Mouse (Mus musculus) splenic B cell, adult 2 months (primary cell): ENCODE measurements around the gene Lima1.
A peak's percentile ranks its signal among the peaks of the same experiment; 100 is the strongest.
"Not testable (repeated sequence)": the region's sequence is repeated elsewhere in the genome, so short reads cannot be mapped to it uniquely, and the experiment has no call there.

ENCODE experiments used
- DNase-seq: peaks from one replicate; pipeline ENCODE4 v3.0.0-alpha.2; 2011; ENCODE audit warnings: low read depth, low spot score
- H3K27me3 ChIP-seq: 2 replicates; pipeline ENCODE4 v1.6.1; 2012; ENCODE audit warnings: mild to moderate bottlenecking, low read length, moderate library complexity, mixed read lengths; ENCODE audit not compliant: control insufficient read depth, poor library complexity, insufficient read depth, severe bottlenecking
- H3K36me3 ChIP-seq: 2 replicates; pipeline ENCODE4 v1.6.1; 2012; ENCODE audit warnings: mild to moderate bottlenecking, low read length, moderate library complexity, mixed read lengths; ENCODE audit not compliant: control insufficient read depth, poor library complexity, insufficient read depth, severe bottlenecking

Gene Lima1

DNA sequence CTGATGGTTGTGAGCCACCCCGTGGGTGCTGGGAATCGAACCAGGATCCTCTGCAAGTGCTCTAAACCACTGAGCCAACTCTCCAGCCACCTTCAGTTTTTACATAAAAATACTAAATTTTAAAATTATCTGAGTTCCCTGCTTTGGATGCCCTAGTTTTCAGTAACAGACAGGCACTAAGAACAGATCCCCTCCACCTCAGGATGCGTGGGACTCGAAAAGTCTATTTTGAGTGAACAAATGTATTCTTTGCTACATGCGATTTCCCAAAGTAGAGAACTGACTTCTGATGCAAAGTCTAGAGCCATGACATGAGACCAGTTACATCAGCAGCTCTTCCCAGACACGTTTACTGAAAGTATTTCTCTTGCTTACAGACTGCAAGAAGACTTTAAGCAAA is 84.8 kb downstream of the Lima1 start:
- Histone ChIP-seq H3K27me3 (no peaks in the 10 kb centered on the region), H3K36me3 (no peaks in the 10 kb centered on the region)
- DNase-seq = no peak

DNA sequence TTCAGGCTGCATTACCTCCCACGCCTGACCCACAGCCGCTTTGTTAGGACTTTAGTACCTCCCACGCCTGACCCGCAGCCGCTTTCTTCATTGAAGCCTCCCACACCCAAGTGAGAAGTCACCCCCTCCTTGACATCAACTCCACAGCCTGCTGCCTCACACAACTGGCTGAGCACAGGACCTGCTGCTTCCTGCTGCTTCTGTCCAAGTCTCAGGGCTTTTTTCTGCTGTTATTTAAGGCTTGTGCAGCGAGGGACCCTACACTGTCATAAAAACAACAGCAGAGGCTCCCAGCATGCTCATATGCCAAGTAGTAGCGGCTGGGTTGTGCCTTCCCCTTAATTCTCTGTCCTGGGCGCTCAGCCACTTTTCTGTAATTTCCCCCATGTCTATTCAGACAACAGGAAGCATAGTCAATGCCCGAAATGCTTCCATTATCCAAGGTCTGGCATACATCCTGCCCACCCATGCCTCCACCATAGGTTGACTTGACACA is 87.6 kb downstream of the Lima1 start:
- peak; percentile 31 for DNase-seq
- no peaks in the 10 kb centered on the region for H3K36me3 ChIP-seq

DNA sequence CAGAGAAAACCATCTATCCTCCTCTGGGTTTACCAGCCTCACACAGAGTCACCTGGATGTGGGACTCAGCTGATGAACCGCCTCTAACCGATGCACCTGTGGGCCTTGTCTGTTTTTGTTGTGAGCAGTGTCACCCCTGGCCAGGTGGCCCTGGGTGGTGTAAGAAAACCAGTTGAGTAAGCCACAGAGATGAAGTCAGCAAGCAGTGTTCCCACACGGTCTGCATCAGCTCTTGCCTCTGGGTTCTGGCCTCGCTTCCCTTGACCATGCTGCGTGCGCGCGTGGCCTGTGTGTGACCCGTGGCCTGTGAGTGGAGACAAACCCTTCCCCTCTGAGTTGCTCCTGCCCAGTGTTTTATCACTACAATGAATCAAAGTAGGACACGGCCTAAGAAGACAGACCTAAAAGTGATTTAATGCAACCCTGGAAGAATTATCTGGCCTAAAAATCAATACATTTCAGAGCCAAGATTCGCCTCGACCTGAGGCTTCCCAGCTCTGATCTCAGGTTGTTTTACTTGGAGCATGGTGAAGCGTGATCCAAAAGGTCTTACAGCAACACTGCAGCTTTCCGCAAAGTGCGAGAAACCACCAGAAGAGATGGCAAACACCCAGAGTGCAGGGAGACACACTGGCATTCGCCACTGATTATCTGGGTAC is 96.5 kb downstream of the Lima1 start:
- Histone ChIP-seq H3K36me3 (no peaks in the 10 kb centered on the region), H3K27me3 (no peaks in the 10 kb centered on the region)
- DNase-seq = no peak

More for the DNA sequence above, 87.6 kb downstream of the Lima1 start:
- H3K27me3 ChIP-seq = no peaks in the 10 kb centered on the region

DNA sequence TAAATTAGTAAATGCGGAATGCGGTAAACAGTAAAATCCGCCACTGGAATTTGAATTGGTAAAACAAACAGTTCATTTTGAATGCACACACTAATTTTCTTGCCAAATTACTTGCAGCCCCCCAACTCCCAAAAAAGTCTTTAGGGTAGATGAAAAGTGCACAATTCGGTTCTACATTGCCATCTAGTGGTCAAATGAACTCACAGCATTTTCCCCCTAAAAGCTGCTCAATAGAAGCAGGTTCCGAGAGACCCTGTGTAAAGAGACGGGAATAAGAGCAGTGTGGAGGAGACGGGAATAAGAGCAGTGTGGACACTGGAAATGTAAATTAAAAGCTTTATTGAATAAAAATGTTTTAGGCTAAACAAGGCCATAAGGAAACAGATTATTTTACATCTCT is 97.1 kb downstream of the Lima1 start:
- H3K36me3 ChIP-seq = no peaks in the 10 kb centered on the region
- H3K27me3 ChIP-seq = no peaks in the 10 kb centered on the region
- DNase-seq = peak; percentile 74

DNA sequence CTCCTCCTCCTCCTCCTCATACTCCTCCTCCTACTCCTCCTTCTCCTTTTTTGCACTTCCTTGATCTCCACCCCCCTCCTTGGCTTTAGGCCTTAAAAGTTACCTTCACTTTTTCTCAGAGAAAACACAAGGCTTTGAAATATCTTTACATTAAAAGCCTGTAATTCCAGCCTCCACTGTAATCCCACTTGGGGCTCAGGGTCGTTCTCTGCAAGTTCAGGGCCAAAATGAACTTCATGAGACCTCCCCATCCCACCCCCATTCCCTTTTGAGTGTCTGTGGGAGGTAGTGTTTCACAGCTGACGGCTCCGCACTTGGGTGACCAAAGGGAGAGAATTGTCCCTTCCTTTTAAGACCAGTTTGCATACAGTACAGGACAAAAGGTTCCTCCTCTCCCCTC is 102.3 kb downstream of the Lima1 start:
- peaks cover 2% of the 10 kb centered on the region; the same call in 1 of the 2 replicates for H3K36me3 ChIP-seq
- no peaks in the 10 kb centered on the region for H3K27me3 ChIP-seq
- peak; percentile 8 for DNase-seq

DNA sequence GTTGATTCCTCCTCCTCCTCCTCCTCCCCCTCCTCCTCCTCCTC is 102.6 kb downstream of the Lima1 start, which contains the start of gene Cers5:
Gene Cers5 (minus strand): TSS at position 5 of the 44 bp plus-strand sequence.
- not testable (repeated sequence) for DNase-seq, H3K36me3 ChIP-seq

DNA sequence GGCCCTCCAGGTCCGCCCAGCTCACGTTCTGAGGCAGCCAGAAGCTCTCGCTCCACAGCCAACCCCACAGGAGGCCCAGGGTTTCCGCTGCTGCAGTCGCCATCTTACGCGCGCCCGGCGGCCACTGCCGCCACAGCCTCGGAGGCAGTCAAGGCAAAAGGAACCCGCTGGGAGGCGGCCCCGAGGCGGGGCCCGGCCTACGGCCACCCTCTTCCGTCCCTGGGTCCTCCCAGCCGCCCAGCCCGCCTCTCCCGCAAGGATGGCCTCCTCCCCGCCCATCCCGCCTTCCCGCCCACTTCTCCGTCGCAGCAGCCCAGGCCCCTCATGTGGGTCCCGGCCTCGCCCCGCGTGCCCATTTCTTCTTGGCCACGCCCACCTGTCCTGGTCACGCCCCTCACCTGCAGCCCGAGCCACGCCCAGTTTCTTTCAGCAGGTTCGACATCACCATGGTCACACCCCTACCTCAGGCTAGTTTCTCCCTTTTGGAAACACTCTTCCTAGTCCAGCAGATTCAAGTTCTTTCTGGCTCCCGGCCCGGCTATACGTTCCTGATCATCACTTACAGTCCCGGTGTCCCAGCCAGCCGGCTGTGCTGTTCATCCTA is 102.9 kb downstream of the Lima1 start:
- Histone ChIP-seq H3K36me3 (peaks cover 2% of the 10 kb centered on the region; the same call in 1 of the 2 replicates), H3K27me3 (no peaks in the 10 kb centered on the region)
- peak; percentile 89 for DNase-seq

More for the DNA sequence above, 102.6 kb downstream of the Lima1 start, which contains the start of gene Cers5:
- H3K27me3 ChIP-seq = not testable (repeated sequence)

DNA sequence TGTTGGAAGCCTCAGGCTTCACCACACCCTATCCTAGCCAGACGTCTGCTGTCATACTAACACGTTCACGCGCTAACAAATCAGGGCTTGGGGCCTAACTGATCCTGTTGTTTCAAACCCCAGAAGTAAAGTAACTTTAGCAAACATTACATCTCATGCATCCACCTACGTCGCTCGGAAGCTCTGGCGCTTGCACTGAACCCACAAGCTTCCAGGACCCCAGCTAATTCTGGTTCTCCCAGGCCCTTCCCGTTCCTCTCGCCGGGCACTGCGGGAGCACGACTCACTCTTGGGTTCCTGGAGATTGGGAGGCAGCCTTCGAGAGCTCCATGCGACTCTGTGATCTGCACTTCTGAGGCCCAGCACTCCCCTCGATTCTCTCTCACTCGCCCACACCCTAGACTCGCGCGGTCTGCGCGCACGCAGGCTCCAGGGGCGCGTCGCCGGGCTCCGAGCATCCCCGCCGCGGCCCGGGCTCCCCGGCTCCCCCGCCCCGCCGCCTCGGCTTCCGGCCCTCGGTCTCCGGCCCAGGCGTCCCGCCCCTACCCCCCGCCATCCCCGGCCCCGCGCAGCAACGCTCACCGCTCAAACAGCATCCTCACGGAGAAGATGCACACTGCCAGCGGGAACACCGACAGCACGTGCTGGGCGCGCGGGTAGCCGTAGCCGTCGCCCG is 103.5 kb downstream of the Lima1 start:
- Histone ChIP-seq H3K36me3 (peaks cover 2% of the 10 kb centered on the region; the same call in 1 of the 2 replicates), H3K27me3 (no peaks in the 10 kb centered on the region)
- DNase-seq = peak; percentile 31

DNA sequence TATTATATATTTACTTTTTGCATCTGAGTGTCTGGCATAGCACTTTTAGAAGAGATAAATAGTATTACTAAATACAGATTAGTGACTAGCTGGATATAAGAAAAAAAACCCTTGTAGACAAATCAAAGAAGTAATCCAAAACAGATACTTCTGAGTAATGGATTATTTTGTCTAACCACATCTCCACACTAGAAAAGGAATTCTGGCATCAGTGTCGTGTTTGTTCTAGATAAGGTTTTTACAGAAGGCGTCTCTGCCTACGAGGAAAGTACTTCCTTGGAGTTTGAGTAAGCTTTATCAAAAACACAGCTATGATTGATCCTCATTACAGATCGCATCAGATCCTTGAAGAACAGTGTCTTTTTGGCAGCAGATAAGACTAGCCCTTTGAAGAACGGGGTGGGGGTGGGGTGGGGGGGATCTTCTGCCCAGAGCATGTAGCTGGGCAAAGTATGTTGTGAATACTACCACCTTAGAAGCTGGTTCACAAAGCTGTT is 104.2 kb downstream of the Lima1 start:
- no peaks in the 10 kb centered on the region for H3K27me3 ChIP-seq
- DNase-seq = no peak
- H3K36me3 ChIP-seq = peaks cover 2% of the 10 kb centered on the region; the same call in 1 of the 2 replicates

DNA sequence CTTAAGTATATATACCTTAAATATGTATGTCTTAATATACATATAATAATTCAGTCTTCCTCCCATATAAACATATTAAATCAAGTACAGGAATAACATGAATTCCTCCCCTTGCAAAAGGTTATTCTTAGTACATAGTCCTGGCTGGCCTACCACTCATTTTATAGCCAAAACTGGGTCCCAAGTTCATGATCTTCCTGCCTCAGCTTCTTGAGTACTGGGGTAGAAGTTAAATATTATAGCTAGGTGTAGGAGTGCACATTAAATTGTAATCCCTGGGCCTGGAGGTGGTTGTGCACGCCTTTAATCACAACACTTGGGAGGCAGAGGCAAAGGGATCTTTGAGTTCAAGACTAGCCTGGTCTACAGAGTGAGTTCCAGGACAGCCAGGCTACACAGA is 106.5 kb downstream of the Lima1 start:
- H3K27me3 ChIP-seq = no peaks in the 10 kb centered on the region
- DNase-seq = no peak
- H3K36me3 ChIP-seq = peaks cover 3% of the 10 kb centered on the region; the same call in 1 of the 2 replicates

DNA sequence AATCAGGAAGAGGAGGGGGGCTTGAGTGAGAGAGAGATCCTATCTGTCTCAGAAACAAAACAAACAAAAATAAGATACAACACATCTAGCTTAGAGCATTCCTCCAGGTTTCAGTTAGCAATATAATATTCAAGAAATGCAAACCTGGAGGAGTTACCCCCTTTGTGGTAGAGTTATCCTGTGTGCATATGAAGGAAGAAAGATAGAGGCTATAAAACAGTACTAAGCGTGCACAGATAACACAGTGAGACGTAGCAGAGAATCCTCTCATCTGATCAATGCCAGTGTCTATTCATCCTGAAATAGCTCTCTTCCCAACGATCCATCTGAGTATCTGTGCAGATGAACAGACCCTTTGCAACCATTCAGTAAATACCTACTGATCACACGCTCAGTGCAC is 107.8 kb downstream of the Lima1 start:
- no peak for DNase-seq
- peaks cover 3% of the 10 kb centered on the region; the same call in 1 of the 2 replicates for H3K36me3 ChIP-seq
- no peaks in the 10 kb centered on the region for H3K27me3 ChIP-seq

DNA sequence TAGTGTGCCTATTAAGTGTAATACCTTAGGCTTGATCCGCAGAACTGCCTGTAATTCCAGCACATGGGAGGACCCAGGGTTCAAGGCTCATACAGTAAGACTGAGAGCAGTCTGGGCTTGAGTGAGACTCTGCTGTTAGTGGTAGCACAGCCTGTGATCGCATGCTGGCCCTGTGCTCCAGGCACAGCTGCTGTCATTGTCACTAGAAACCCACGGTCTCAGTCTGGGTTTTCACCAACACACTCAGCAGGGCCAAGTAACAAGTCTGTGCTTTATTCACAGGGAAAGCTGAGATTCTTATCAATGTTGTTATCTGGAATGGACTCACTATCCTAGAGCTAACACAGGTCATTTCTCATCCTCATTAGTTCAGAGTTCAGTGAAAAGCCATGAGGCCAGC is 121.1 kb downstream of the Lima1 start:
- no peaks in the 10 kb centered on the region for H3K27me3 ChIP-seq
- DNase-seq = no peak
- H3K36me3 ChIP-seq = no peaks in the 10 kb centered on the region

DNA sequence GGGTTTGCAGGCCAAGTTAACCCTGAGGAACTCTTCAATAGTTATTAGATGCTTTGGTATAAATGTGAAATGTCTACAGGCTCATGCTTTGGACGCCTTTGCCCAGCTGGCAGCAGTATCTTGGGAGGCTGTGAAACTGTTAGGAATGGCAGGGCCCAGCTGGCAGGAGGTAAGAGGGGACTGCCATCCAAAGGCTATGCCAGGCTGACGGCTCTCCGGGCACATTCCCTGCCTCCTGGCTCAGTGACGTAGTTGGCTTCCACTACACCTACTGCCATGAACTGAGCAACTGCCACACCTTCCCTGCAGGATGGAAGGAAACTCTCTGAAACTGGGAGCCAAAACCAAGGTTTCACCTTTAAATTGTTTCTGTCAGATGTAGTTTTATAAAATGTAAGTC is 135.0 kb downstream of the Lima1 start:
- Histone ChIP-seq H3K36me3 (peaks cover 28% of the 10 kb centered on the region), H3K27me3 (no peaks in the 10 kb centered on the region)
- no peak for DNase-seq

DNA sequence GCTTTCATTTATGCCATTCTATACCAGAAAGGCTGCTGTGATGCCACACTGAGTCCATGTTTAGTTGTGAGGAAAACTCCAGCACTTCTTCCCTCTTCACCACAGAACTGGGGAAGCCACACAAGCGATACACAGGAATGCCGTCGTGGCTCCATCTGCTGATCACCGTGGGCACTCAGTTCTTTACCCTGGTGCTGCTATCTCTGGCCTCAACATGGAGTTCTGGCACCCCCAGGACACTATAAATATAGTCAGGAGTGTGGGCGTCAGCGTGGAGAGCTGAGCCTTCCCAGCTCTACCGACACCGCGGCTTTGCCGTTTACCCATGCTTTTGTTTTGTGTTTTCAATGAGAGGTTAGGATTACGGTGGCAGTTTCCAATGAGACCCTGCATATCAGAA is 138.6 kb downstream of the Lima1 start:
- Histone ChIP-seq H3K36me3 (peaks cover 28% of the 10 kb centered on the region), H3K27me3 (no peaks in the 10 kb centered on the region)
- DNase-seq = no peak

DNA sequence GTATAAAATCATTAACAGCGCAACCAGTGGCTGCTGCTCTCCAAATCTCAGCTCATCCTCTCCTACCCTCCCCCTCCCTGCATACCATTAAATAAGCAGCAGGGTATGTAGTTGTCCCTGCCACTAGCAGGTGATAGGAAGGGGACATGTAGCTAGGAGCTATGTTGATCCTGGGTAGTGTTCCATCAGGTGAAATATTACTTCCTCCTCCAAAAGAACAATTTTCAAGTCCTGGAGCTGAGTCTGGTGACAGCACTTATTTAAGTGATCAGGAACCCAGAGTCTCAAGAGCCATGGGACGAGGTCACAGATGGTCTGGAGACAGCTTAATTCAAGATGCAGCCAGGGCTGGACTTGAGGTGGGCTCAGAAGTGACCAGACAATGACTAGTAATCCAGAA is 139.6 kb downstream of the Lima1 start:
- no peak for DNase-seq
- H3K36me3 ChIP-seq = peaks cover 27% of the 10 kb centered on the region

More for the DNA sequence above, 139.6 kb downstream of the Lima1 start:
- no peaks in the 10 kb centered on the region for H3K27me3 ChIP-seq
